Mouse (Mus musculus): Measurements from ENCODE around the gene Paf1. TPM values are rescaled to one million over a fixed set of nuclear protein-coding genes. Genes with fewer than 3 reads are reported as not detected.

Paf1 gene
- polyA plus RNA-seq, 2 experiments = 15.0 to 40.4 TPM

- H3K9ac ChIP-seq (replicated peaks) = peak within 1 kb of the TSS; percentile 99
- TF ChIP-seq CTCF (IDR thresholded peaks at IDR 0.05; ENCODE audit: low read depth) (peak; percentile 20), EP300 (IDR thresholded peaks at IDR 0.05; ENCODE audit: low read depth) (no peak)
- peaks cover 34% of the 10 kb centered on the region for H3K36me3 ChIP-seq (replicated peaks; ENCODE audit: control insufficient read depth, insufficient read depth, low read depth)
- peak within 1 kb of the TSS; percentile 92 to 98 for H3K4me3 ChIP-seq (ENCODE audit: insufficient read depth in 1 of 2, low read depth in 2 of 2, low read length in 2 of 2)
- ATAC-seq (ENCODE audit: insufficient read depth) (peak; percentile 93), DNase-seq (ENCODE audit: low read depth in 3 of 3, low spot score in 3 of 3) (peak; percentile 93 to 96 (median 95))
- no peaks in the 10 kb centered on the region for H3K9me3 ChIP-seq (ENCODE audit: control insufficient read depth, low read length)
- no peaks in the 10 kb centered on the region for H3K27me3 ChIP-seq (ENCODE audit: control insufficient read depth, insufficient read depth, low read length)
- peaks cover 14 to 19% of the 10 kb centered on the region in 2 experiments for H3K4me1 ChIP-seq (replicated peaks; ENCODE audit: control insufficient read depth in 2 of 2, insufficient read depth in 2 of 2, low read length in 1 of 2)
- peak within 1 kb of the TSS; percentile 90 for H3K4me2 ChIP-seq (ENCODE audit: low read depth)
- 1% methylated on average over 50 of the region's 50 CpGs for WGBS (ENCODE audit: insufficient replicate concordance)
- H3K27ac ChIP-seq = peak within 1 kb of the TSS; percentile 68
Measured at GRCm38 (mm10) chr7:28350155-28350883, 42.4 kb upstream of the Paf1 start, which contains the start of gene Rps16. Rps16 (plus strand) TSS chr7:28350652.

GRCm38 (mm10) chr7:28351676-28352191 is 41.0 kb upstream of the Paf1 start:
- ATAC-seq (ENCODE audit: insufficient read depth) (no peak), DNase-seq (ENCODE audit: low read depth in 3 of 3, low spot score in 3 of 3) (no peak)
- peaks cover 34% of the 10 kb centered on the region for H3K36me3 ChIP-seq (replicated peaks; ENCODE audit: control insufficient read depth, insufficient read depth, low read depth)
- H3K9ac ChIP-seq (replicated peaks) = peak overlapping the region; percentile 99
- no peak for TF ChIP-seq EP300 (IDR thresholded peaks at IDR 0.05; ENCODE audit: low read depth)
- TF ChIP-seq CTCF (IDR thresholded peaks at IDR 0.05; ENCODE audit: low read depth) = 0 out of 2 replicates have a peak, but pooled peaks have one; percentile 19
- no peaks in the 10 kb centered on the region for H3K27me3 ChIP-seq (ENCODE audit: control insufficient read depth, insufficient read depth, low read length)
- no peaks in the 10 kb centered on the region for H3K9me3 ChIP-seq (ENCODE audit: control insufficient read depth, low read length)
- peak overlapping the region; percentile 90 for H3K4me2 ChIP-seq (ENCODE audit: low read depth)
- peak overlapping the region; percentile 83 to 98 for H3K4me3 ChIP-seq (ENCODE audit: insufficient read depth in 1 of 2, low read depth in 2 of 2, low read length in 2 of 2)
- 9% methylated on average over 4 of the region's 4 CpGs for WGBS (ENCODE audit: insufficient replicate concordance)
- peak overlapping the region; percentile 66 for H3K27ac ChIP-seq
- H3K4me1 ChIP-seq (replicated peaks; ENCODE audit: control insufficient read depth in 2 of 2, insufficient read depth in 2 of 2, low read length in 1 of 2) = peaks cover 14 to 19% of the 10 kb centered on the region in 2 experiments

GRCm38 (mm10) chr7:28353267-28353666 is 39.5 kb upstream of the Paf1 start:
- ATAC-seq (ENCODE audit: insufficient read depth) (no peak), DNase-seq (ENCODE audit: low read depth in 3 of 3, low spot score in 3 of 3) (no peak)
- no peaks in the 10 kb centered on the region for H3K27me3 ChIP-seq (ENCODE audit: control insufficient read depth, insufficient read depth, low read length)
- H3K9me3 ChIP-seq (ENCODE audit: control insufficient read depth, low read length) = no peaks in the 10 kb centered on the region
- no peak overlapping the region for H3K4me3 ChIP-seq (ENCODE audit: insufficient read depth in 1 of 2, low read depth in 2 of 2, low read length in 2 of 2)
- H3K27ac ChIP-seq = no peak overlapping the region
- H3K36me3 ChIP-seq (replicated peaks; ENCODE audit: control insufficient read depth, insufficient read depth, low read depth) = peaks cover 34% of the 10 kb centered on the region
- peaks cover 14 to 27% of the 10 kb centered on the region in 2 experiments for H3K4me1 ChIP-seq (replicated peaks; ENCODE audit: control insufficient read depth in 2 of 2, insufficient read depth in 2 of 2, low read length in 1 of 2)
- H3K9ac ChIP-seq (replicated peaks) = no peak overlapping the region
- TF ChIP-seq CTCF (IDR thresholded peaks at IDR 0.05; ENCODE audit: low read depth) (no peak), EP300 (IDR thresholded peaks at IDR 0.05; ENCODE audit: low read depth) (no peak)
- WGBS (ENCODE audit: insufficient replicate concordance) = 89% methylated on average over 2 of the region's 2 CpGs
- no peak overlapping the region for H3K4me2 ChIP-seq (ENCODE audit: low read depth)

GRCm38 (mm10) chr7:28354113-28354581 is 38.6 kb upstream of the Paf1 start:
- TF ChIP-seq EP300 (IDR thresholded peaks at IDR 0.05; ENCODE audit: low read depth) (no peak), CTCF (IDR thresholded peaks at IDR 0.05; ENCODE audit: low read depth) (no peak)
- no peak overlapping the region for H3K4me2 ChIP-seq (ENCODE audit: low read depth)
- no peaks in the 10 kb centered on the region for H3K27me3 ChIP-seq (ENCODE audit: control insufficient read depth, insufficient read depth, low read length)
- WGBS (ENCODE audit: insufficient replicate concordance) = 78% methylated on average over 3 of the region's 3 CpGs
- H3K4me3 ChIP-seq (ENCODE audit: insufficient read depth in 1 of 2, low read depth in 2 of 2, low read length in 2 of 2) = no peak overlapping the region
- no peak overlapping the region for H3K9ac ChIP-seq (replicated peaks)
- peaks cover 14 to 28% of the 10 kb centered on the region in 2 experiments for H3K4me1 ChIP-seq (replicated peaks; ENCODE audit: control insufficient read depth in 2 of 2, insufficient read depth in 2 of 2, low read length in 1 of 2)
- no peaks in the 10 kb centered on the region for H3K9me3 ChIP-seq (ENCODE audit: control insufficient read depth, low read length)
- no peak for ATAC-seq (ENCODE audit: insufficient read depth)
- no peak for DNase-seq (ENCODE audit: low read depth in 3 of 3, low spot score in 3 of 3)
- peaks cover 34% of the 10 kb centered on the region for H3K36me3 ChIP-seq (replicated peaks; ENCODE audit: control insufficient read depth, insufficient read depth, low read depth)
- H3K27ac ChIP-seq = no peak overlapping the region; the same call in 1 of the 2 replicates

GRCm38 (mm10) chr7:28354596-28354995 is 38.2 kb upstream of the Paf1 start:
- Histone ChIP-seq H3K4me3 (ENCODE audit: insufficient read depth in 1 of 2, low read depth in 2 of 2, low read length in 2 of 2) (no peak overlapping the region), H3K27ac (no peak overlapping the region), H3K27me3 (ENCODE audit: control insufficient read depth, insufficient read depth, low read length) (no peaks in the 10 kb centered on the region), H3K36me3 (replicated peaks; ENCODE audit: control insufficient read depth, insufficient read depth, low read depth) (peaks cover 34% of the 10 kb centered on the region), H3K4me2 (ENCODE audit: low read depth) (no peak overlapping the region), H3K4me1 (replicated peaks; ENCODE audit: control insufficient read depth in 2 of 2, insufficient read depth in 2 of 2, low read length in 1 of 2) (peaks cover 12 to 25% of the 10 kb centered on the region in 2 experiments), H3K9me3 (ENCODE audit: control insufficient read depth, low read length) (no peaks in the 10 kb centered on the region), H3K9ac (replicated peaks) (no peak overlapping the region)
- ATAC-seq (ENCODE audit: insufficient read depth) = no peak
- DNase-seq (ENCODE audit: low read depth in 3 of 3, low spot score in 3 of 3) = no peak
- 84% methylated on average over 3 of the region's 3 CpGs for WGBS (ENCODE audit: insufficient replicate concordance)
- TF ChIP-seq CTCF (IDR thresholded peaks at IDR 0.05; ENCODE audit: low read depth) = no peak
- TF ChIP-seq EP300 (IDR thresholded peaks at IDR 0.05; ENCODE audit: low read depth) = no peak

Measured in liver, embryonic 14.5 days (tissue).